Mouse (Mus musculus) bone marrow macrophage, adult 2 months (primary cell): ENCODE data around the gene Bmp10. TPM values are rescaled to one million over a fixed set of nuclear protein-coding genes. Genes with fewer than 3 reads are reported as not detected.

Source experiments
- H3K27ac ChIP-seq: 2 replicates; pipeline ENCODE4 v1.5.1; 2012; ENCODE audit warnings: low read depth, low read length; ENCODE audit not compliant: insufficient read depth
- H3K4me1 ChIP-seq: 2 replicates; pipeline ENCODE4 v1.6.1; 2012; ENCODE audit warnings: low read length; ENCODE audit not compliant: control insufficient read depth, insufficient read depth
- H3K4me3 ChIP-seq: 2 replicates; pipeline ENCODE4 v1.5.1; 2012; ENCODE audit warnings: mild to moderate bottlenecking, low read length, moderate library complexity; ENCODE audit not compliant: insufficient read depth
- CTCF ChIP-seq: IDR thresholded peaks from 2 replicates; pipeline ENCODE4 v1.5.1; 2012; ENCODE audit warnings: low read depth, mild to moderate bottlenecking, low read length, moderate library complexity
- POLR2A ChIP-seq: IDR thresholded peaks from 2 replicates; pipeline ENCODE4 v1.6.1; 2012; ENCODE audit warnings: mild to moderate bottlenecking, low read depth, low read length, borderline replicate concordance
- polyA plus RNA-seq: library from polyadenylated mRNA; stranded (reverse); fragments of >200 nt; gene quantifications from 2 replicates; pipeline ENCODE4 v1.2.4, GENCODE M21; 2012; ENCODE audit not compliant: missing spikeins, insufficient read depth, insufficient read length

Bmp10 gene
- polyA plus RNA-seq, 1 experiment, result not detected

DNA sequence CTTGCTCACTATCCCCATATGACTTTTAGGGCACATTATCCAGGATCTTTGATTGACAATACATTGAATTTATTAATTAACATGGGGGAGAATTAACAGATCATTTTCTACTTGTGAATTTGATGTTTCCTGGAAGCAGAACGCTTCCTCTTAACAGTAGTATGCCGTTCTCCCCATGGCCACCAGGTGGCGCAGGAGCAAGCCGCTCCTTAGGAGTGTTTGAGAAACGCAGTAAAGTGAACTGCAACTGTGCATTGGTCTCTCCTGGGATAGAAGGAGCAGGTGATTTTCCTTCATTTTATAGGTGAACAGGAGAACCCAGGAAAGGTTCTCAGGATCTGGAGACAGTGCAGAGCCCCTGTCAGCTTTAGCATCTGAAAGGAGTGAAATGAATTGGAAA is 29.7 kb upstream of the Bmp10 start:
- peaks cover 16% of the 10 kb centered on the region for H3K4me1 ChIP-seq
- H3K4me3 ChIP-seq, result no peak overlapping the region
- TF ChIP-seq CTCF (peak; percentile 92), POLR2A (no peak)
- no peak overlapping the region for H3K27ac ChIP-seq

DNA sequence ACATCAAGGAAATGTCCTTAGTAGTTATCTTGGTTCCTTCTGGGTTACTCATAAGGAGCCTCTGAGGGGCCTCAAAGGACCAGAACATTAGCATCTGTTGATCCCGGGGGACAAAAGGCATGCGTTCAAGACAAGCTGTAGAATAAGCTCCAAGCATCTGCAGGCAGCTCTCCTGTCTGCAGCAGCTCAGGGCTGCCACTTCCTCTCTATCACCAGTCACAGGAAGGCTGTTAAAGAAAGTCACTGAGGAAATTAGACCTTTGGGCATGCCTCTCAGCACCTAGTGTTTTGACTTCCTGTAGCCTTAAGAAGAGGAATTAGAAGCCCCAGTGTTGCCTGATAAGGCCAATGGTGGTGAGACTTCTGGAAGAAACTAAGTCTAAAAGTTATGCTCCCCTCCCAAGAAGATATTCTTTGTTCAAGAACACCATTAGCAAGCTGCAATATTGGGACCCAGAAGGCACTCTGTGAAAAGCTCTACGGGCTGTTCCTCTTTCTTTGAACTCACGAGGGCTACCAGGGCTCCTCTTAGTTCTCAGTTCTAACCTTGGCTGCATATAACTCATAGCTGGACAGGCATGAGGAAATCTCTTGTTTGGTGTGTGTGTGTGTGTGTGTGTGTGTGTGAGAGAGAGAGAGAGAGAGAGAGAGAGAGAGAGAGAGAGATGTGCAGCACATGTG is 28.8 kb upstream of the Bmp10 start:
- Histone ChIP-seq H3K4me3 (no peak overlapping the region), H3K27ac (peak overlapping the region; percentile 20), H3K4me1 (peaks cover 12% of the 10 kb centered on the region)
- TF ChIP-seq CTCF, result no peak
- TF ChIP-seq POLR2A, result no peak

DNA sequence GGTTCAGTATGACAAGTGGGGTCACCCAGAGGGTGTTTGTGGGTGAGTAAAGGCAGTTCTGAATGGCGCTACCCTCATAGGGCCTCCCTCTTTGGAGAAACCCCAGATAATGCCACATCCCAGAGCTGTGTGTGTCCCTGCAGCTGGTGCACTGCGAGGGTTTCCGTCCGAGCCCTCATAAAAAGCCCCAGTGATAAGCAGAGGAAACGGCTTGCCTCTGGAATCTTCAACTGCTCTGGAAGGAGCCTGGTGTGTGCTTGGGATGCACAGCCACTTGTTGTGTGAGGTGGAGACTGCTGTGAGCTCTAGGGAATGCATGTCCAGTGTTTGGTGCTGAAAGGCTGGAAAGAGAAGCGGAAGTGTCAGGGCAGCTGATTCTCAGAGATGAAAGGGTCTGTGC is 27.3 kb upstream of the Bmp10 start:
- peaks cover 12% of the 10 kb centered on the region for H3K4me1 ChIP-seq
- H3K4me3 ChIP-seq, result no peak overlapping the region
- H3K27ac ChIP-seq, result no peak overlapping the region
- TF ChIP-seq POLR2A (no peak), CTCF (no peak)

DNA sequence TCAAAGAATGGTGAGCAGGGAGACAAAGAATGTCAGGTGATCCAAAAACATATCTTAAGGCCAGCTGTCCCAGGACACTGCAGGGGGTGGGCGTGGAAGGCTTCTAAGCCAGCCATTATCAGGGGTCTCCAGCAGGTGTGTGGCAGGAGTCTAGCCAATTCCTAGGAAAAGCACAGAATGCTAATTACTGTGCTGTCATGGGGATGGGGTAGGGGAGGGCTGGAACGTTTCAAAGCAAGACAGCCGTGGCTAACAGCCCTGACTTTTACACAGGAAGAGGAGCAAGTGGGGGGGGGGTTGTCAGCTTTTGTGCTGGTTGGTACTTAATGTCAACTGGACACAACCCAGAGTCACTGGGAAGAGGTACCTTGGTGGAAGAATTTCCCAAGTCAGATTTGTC is 16.8 kb upstream of the Bmp10 start:
- Histone ChIP-seq H3K27ac (no peak overlapping the region), H3K4me3 (no peak overlapping the region), H3K4me1 (no peaks in the 10 kb centered on the region)
- TF ChIP-seq CTCF, result no peak
- TF ChIP-seq POLR2A, result no peak

DNA sequence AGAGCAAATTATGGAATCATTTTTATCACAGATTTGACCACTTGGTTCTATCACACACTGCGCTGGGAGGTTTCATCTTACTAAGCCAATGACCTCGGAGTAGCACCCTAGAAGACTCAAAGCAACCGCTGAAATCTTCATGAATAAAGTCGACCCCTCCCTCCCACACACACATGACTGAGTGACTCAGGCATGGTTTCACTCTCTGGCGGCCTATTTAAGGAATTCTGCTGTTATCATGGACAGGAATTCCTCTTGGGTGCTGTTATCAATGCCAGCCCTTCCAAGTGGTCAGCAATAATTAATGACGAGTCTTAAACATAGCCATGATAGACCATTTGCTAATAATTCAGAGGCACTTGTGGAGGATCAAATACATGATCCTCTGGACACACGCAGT is 6.5 kb upstream of the Bmp10 start:
- Histone ChIP-seq H3K4me1 (no peaks in the 10 kb centered on the region), H3K27ac (no peak overlapping the region), H3K4me3 (no peak overlapping the region)
- TF ChIP-seq CTCF (no peak), POLR2A (no peak)

DNA sequence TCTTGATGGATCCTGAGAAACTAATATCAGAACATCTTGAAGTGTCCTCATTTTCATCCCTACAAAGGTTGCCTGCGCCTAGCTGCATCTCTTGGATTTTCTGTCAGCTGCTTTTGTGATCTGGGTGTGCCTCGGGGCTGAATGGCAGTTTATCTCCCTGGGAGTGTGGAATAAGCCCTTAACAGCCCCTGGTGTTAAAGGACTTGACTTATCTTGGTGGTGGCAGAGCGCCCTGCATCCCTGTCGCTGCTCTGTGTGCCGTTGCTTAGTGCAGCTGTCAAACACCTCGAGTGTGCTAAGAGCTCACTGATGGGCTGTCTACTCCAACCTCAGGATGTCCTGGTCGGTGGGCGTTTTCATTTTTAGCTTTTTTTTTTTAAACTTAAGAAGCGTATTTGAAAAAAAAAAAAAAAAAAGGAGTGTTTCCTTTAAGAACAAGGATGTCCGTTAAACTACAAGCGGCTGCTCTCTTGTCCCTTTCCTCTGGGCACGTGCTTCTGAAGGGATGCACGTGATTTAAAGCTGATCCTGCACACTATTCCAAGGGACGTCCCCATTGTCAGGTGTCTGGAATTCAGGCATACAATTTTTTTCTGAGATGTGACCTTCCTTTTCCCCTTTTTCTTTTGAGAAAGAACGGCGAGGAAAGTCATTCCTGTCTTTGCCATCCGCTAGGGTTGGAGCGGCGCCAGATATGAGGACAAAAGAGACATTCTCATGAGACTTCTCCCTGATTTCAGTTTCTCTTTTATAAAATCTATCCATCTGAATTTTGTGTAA is 4.6 kb upstream of the Bmp10 start:
- Histone ChIP-seq H3K4me3 (no peak overlapping the region), H3K27ac (no peak overlapping the region), H3K4me1 (no peaks in the 10 kb centered on the region)
- TF ChIP-seq CTCF, result no peak
- no peak for TF ChIP-seq POLR2A

DNA sequence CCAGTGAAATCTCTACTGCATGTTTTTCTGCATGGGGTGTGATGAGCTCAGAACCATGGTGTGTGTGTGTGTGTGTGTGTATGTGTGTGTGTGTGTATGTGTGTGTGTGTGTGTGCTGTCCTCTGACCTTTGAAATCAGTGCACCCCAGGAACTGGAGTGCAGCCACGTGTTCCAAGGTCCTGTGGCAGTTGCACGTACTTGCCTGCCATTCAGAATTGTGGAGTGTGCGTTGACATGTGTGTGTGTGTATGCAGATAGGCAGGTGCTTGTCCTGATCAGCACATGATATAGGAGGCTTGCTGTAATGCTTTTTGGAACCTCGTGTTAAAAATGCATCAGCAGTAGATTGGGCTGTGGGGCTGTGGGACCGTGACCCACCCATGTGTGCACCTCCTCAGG is 1.8 kb upstream of the Bmp10 start:
- Histone ChIP-seq H3K27ac (no peak overlapping the region), H3K4me1 (no peaks in the 10 kb centered on the region), H3K4me3 (no peak overlapping the region)
- TF ChIP-seq CTCF (no peak), POLR2A (no peak)

DNA sequence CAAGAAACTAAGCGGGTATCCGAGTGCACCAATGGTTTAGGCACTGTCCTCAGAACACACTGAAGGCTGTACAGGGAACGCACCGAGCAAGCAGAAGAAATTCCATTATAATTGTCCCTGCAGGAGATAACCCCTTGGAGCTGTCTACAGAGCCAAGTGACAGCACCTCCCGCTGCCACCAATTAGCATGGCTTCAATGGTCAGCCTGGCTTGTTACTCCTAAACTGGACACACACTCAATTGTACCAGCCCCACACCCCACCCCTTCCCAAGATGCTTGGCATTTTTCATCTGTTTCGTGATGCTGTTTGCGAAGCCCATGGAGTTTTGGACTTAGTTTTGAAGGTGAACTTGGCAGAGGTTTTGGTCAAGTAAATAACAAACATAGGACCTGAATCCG is 1.2 kb upstream of the Bmp10 start:
- TF ChIP-seq CTCF (no peak), POLR2A (no peak)
- H3K4me1 ChIP-seq, result no peaks in the 10 kb centered on the region
- H3K4me3 ChIP-seq, result no peak overlapping the region
- no peak overlapping the region for H3K27ac ChIP-seq

DNA sequence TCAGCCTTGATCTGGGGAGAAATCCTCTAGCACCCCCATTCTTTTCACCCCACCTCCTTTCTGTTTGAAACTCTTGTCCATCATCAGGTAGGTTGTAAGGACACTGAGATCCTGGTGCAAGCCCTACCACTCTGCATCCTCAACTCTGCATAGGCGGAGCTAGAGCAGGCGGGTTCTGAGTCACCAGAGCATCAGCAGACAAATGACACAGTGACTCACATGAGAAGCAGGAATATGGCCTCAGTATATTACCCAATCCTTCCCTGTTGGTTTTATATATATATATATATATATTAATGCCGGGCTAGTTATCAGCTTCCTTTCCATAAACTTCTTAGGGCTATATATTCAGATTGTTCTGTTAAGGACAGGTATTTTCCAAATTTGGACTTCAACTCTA is 7.0 kb downstream of the Bmp10 start:
- TF ChIP-seq POLR2A (no peak), CTCF (no peak)
- no peak overlapping the region for H3K4me3 ChIP-seq
- H3K4me1 ChIP-seq, result peaks cover 20% of the 10 kb centered on the region
- no peak overlapping the region for H3K27ac ChIP-seq

DNA sequence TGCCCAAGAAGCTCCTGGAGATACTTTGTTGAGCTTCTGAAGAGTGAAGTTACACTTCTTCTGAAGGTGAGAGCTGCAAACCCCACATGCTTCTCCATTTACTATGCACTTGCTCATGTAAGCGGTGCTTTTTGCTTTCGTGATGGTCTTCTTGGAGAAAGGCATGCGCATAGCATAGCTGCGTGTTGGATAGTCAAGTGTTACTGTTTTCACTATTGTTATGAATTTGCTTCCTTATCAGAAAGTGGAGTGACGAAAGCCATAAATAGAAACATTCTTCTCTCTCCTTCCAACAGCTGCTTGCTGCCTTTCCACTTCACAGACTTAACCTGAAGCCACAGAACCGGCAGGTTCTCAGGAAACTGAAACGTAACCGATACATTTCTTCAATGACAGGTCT is 8.0 kb downstream of the Bmp10 start:
- H3K4me3 ChIP-seq, result no peak overlapping the region
- H3K4me1 ChIP-seq, result peaks cover 20% of the 10 kb centered on the region
- no peak for TF ChIP-seq POLR2A
- TF ChIP-seq CTCF, result no peak
- no peak overlapping the region for H3K27ac ChIP-seq
